Mouse (Mus musculus): Measurements from ENCODE around the gene Kcnt1.

The Kcnt1 gene

DNA sequence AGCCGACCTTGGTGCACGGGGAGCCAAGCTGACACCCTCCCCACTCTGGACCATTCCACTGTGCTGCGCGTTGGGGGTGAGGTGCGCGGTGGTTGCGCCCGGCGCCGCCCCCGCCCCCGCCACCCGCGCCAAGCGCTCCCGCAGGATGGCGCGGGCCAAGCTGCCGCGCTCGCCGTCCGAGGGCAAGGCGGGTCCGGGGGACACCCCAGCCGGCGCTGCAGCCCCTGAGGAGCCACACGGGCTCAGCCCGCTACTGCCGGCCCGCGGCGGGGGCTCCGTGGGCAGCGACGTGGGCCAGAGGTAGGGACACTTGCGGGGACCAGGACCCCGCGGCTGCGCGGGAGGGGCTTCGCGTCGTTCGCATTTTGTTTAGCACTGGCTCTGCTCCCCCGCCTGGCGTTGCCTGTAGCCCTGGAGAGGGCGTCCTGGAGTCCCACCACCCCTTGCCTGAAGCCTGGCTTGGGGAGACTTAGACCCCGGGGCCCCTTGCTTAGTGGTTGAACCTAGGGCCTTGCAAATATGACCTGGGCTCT is 14.3 kb downstream of the Kcnt1 start:
- peak; percentile 93 for DNase-seq (ENCODE audit: low read depth, low spot score)

DNA sequence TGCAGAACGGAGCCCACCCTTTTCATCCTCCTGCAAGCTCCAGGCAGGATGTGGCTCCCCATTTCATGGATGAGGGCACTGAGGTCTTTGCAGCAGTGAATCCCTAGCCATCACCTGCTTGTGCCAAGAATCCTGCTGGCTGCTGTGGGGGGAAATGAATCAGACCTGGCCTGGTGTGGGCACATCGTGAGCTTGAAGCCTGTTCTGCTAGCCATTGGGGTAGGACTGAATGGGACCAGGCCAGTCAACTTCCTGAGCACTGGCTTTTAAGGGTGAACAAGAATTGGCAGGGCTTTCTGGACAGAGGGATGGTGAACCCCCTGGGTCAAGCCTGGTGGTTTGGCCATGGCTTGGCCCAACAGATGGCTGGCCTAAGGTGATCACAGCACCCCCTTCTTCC is 15.0 kb downstream of the Kcnt1 start:
- peak; percentile 90 for DNase-seq (ENCODE audit: low read depth, low spot score)

- peak; percentile 48 for DNase-seq (ENCODE audit: low read depth, low spot score)
Observed at GRCm38 (mm10) chr2:25879061-25879460, 15.5 kb downstream of the Kcnt1 start.

- no peak for DNase-seq (ENCODE audit: low read depth, low spot score)
Observed at GRCm38 (mm10) chr2:25882276-25882675, 18.7 kb downstream of the Kcnt1 start.

- DNase-seq (ENCODE audit: low read depth, low spot score) = no peak
Observed at GRCm38 (mm10) chr2:25884756-25885155, 21.2 kb downstream of the Kcnt1 start.

DNA sequence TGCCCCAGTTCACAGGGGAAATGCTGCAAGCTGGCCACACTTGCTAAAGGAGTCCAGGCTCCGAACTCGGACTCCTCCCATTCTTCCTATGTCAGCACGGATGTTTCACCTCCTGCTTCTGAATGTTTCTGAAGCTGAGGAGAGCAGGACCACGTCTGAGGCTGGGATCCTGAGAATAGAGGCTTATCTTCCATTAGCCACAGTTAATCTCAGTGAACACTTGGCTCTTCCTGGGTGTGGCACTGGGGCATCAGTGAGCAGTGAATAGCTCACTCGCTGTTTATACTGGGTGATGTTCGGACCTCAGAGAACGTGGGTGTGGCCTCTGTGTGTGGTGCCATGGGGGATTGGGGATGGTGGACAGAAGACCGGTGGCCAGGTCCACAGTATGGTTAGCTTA is 23.7 kb downstream of the Kcnt1 start:
- no peak for DNase-seq (ENCODE audit: low read depth, low spot score)

DNA sequence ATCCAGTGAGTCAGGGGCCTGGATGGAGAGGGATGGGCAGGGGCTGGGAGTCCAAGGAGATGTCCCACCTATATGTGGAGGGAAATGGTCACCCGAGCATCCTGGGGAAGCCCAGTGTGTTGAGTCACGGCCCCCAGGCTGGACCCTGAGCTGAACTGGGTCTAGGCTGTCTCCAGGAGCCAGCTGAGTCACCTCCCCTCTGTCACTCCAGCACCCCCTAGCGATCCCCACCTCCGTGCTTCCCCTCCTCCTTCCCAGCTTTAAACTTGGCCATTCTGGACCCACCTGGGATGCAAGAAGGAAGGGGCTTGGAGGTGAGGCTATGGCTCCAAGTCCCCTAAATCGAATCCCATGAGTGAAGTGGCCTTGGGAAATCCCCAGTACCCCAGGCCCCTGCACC is 24.6 kb downstream of the Kcnt1 start:
- DNase-seq (ENCODE audit: low read depth, low spot score) = no peak

- peak; percentile 76 for DNase-seq (ENCODE audit: low read depth, low spot score)
Observed at GRCm38 (mm10) chr2:25892440-25892839, 28.9 kb downstream of the Kcnt1 start.

GRCm38 (mm10) chr2:25898970-25899369 is 35.4 kb downstream of the Kcnt1 start:
- DNase-seq (ENCODE audit: low read depth, low spot score) = peak; percentile 61

DNA sequence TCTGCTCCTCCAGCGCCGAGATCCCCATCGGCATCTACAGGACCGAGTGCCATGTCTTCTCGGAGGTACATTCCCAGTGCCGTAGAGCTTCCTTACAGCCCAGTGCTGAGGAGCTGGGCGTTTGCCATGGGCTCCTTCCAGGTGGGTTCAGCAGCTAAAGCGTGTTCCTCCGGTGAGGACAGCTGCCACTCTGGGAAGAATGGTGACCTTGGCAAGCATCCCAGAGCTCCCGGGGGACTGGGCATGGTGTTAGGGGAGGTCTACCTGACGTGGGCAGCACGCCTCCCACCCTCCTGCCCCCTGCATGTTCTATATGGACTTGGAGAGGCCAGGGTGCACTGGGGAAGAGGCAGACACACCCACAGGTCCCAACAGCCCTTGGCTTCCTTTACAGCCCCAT is 46.3 kb downstream of the Kcnt1 start:
- no peak for DNase-seq (ENCODE audit: low read depth, low spot score)

DNA sequence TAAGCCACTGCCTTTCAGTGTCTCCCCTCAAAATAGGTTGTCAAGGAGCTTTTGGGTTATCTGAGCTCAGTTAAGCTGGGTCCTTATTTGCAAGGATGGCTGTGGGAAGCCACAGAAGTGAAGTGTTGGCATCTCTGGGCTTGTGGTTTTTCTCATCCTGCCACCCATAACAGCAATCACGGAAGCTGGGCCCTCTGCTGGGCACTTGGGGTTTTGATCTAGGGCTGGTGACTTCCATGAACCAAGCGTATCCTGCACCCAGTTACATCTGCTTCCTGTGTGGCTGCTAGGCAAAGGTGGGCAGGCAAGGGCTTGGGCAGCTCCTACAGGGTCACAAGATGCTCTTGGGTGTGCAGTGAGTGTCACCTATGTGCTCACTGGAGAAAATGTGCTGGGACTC is 49.7 kb downstream of the Kcnt1 start:
- DNase-seq (ENCODE audit: low read depth, low spot score) = peak; percentile 74

DNA sequence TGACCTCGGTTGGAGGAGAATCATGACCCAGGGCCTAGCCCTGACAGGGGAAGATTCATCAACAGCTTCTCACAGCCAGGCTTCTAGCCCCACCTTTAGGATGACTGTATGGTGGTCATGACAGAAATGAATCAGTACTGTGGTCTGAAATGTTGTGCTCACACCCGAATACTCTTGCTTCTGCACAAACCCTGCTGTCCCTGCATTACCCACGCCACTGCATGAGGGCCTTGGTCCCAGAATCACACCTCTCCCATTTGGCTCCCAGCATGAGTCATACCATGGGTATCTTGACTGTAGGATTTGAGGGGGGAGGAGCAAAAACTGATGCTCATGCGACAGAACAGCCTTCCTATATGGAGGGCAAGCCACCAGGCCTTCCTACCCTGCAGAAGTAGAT is 50.7 kb downstream of the Kcnt1 start:
- DNase-seq (ENCODE audit: low read depth, low spot score) = peak; percentile 84

DNA sequence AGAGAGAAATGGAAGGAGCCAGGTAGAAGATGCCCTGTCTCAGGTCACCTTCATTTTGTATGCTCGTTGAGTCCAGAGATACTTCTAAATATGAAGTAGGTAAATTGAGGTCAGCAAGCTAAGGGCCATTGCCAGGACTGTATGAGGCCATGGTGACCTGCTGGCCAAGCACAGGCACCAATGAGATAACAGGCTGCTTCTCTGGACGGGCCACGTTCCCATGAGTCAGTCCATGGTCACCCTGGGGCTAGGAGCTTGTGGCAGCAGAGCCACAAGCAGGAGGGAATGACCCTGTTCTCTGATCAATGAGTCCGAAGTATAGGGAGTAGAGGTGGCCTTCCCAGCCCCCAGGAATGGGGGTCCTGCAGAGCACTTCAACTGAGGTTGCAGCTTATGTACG is 51.3 kb downstream of the Kcnt1 start:
- no peak for DNase-seq (ENCODE audit: low read depth, low spot score)

GRCm38 (mm10) chr2:25918408-25918807 is 54.9 kb downstream of the Kcnt1 start:
- DNase-seq (ENCODE audit: low read depth, low spot score) = peak; percentile 41

GRCm38 (mm10) chr2:25919972-25920371 is 56.4 kb downstream of the Kcnt1 start:
- peak; percentile 66 for DNase-seq (ENCODE audit: low read depth, low spot score)

GRCm38 (mm10) chr2:25923799-25924198 is 60.3 kb downstream of the Kcnt1 start:
- DNase-seq (ENCODE audit: low read depth, low spot score) = no peak

DNA sequence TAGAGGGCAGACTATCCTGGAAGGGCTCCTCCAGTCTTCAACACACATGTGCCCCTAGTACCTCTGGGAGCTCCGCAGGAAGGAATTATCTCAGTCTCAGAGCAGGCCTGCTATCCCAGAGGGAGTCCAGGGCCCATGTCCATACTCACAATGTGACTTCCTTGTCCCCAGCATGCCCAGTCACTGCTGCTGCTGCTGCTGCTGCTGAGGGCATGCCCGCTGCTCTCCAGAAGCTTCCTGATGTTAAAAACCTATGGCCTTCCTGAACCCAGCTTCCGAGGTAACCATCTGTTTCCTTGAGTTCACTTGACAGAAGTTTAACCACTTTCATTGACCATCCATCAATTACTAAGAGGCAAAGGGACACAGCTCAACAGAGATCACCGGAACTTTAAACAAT is 61.4 kb downstream of the Kcnt1 start:
- no peak for DNase-seq (ENCODE audit: low read depth, low spot score)

- DNase-seq (ENCODE audit: low read depth, low spot score) = no peak
Observed at GRCm38 (mm10) chr2:25927821-25928220, 64.3 kb downstream of the Kcnt1 start.

DNA sequence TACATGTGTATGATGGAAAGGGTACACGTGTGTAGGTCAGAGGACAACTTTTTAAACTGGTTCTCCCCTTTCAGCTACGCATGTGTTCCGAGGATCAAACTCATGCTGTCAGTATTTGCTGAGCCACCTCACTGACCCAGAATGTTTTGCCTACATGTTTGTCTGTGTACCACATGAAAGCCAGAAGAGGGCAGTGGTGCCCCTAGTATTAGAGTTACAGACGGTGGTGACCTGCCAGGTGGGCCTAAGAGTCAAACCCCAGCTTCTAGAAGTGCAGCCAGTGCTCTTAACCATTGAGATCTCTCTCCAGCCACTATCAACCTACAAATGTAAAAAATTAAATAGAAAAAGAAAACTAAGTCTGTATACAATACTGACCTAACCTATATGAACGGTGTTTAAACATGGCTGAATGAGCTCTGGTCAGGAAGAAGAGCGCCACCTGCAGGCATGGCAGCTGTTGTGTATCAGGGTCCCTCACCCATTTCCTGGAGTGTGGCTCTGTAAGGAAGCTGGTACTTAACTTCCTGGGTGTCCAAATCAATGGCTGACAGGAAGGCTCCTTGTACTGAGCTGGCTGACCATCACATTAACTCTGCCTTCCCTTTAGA is 67.8 kb downstream of the Kcnt1 start:
- peak; percentile 60 for DNase-seq (ENCODE audit: low read depth, low spot score)

GRCm38 (mm10) chr2:25940503-25940902 is 77.0 kb downstream of the Kcnt1 start:
- no peak for DNase-seq (ENCODE audit: low read depth, low spot score)

DNA sequence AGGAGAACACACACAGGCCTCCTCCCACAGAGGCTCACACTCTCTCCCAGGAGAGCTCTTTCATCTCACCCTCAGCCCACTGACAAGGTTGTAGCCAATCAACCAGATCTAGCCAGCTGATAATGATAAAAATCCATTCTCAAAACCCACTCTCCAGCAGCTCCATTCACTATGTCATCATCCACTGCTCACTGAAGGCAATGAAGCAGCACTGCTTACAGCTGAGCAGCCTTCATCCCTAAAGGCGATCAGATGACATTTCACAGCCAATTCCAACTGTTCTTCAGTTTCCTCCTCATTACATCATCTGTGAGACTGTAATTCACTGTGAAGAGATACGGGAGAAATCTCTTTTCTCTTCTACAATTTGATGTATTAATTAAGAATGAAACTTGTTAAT is 80.3 kb downstream of the Kcnt1 start:
- DNase-seq (ENCODE audit: low read depth, low spot score) = peak; percentile 57

GRCm38 (mm10) chr2:25947950-25948349 is 84.4 kb downstream of the Kcnt1 start:
- peak; percentile 21 for DNase-seq (ENCODE audit: low read depth, low spot score)

- no peak for DNase-seq (ENCODE audit: low read depth, low spot score)
Observed at GRCm38 (mm10) chr2:25949291-25949690, 85.8 kb downstream of the Kcnt1 start.

Measured in brain, adult 2 months (tissue).